Mouse (Mus musculus) cortical plate, adult 2 months (tissue): Measurements from ENCODE around the gene Xpo5. TPM values are rescaled to one million over a fixed set of nuclear protein-coding genes. Genes with fewer than 3 reads are reported as not detected.
A peak's percentile ranks its signal among the peaks of the same experiment; 100 is the strongest.

Experiments used
- H3K27ac ChIP-seq: fragments of 200-500 bp; 2 replicates; pipeline ENCODE4 v1.5.1; 2012; ENCODE audit warnings: low read length, control low read depth, inconsistent platforms; ENCODE audit not compliant: insufficient read depth
- H3K4me1 ChIP-seq: fragments of 200-500 bp; 2 replicates; pipeline ENCODE4 v1.6.1; 2011; ENCODE audit warnings: low read length; ENCODE audit not compliant: control insufficient read depth, insufficient read depth
- H3K4me3 ChIP-seq: fragments of 200-500 bp; 2 replicates; pipeline ENCODE4 v1.5.1; 2011; ENCODE audit warnings: mild to moderate bottlenecking, low read length, control low read depth; ENCODE audit not compliant: insufficient read depth
- CTCF ChIP-seq: fragments of 200-500 bp; IDR thresholded peaks from 2 replicates; pipeline ENCODE4 v1.5.1; 2011; ENCODE audit warnings: mild to moderate bottlenecking, control low read depth, low read length; ENCODE audit not compliant: insufficient read depth; ENCODE audit errors: extremely low read depth
- POLR2A ChIP-seq: fragments of 200-500 bp; IDR thresholded peaks from 2 replicates; pipeline ENCODE4 v1.6.1; 2011; ENCODE audit warnings: mild to moderate bottlenecking, low read length, control low read depth; ENCODE audit not compliant: insufficient read depth; ENCODE audit errors: extremely low read depth
- polyA plus RNA-seq: library from polyadenylated mRNA; depleted of rRNA; stranded (reverse); fragments of >200 nt; gene quantifications from 2 replicates; pipeline ENCODE4 v1.2.3, GENCODE M21; 2012

Xpo5 gene
- polyA plus RNA-seq, 1 experiment = 40.2 TPM

DNA sequence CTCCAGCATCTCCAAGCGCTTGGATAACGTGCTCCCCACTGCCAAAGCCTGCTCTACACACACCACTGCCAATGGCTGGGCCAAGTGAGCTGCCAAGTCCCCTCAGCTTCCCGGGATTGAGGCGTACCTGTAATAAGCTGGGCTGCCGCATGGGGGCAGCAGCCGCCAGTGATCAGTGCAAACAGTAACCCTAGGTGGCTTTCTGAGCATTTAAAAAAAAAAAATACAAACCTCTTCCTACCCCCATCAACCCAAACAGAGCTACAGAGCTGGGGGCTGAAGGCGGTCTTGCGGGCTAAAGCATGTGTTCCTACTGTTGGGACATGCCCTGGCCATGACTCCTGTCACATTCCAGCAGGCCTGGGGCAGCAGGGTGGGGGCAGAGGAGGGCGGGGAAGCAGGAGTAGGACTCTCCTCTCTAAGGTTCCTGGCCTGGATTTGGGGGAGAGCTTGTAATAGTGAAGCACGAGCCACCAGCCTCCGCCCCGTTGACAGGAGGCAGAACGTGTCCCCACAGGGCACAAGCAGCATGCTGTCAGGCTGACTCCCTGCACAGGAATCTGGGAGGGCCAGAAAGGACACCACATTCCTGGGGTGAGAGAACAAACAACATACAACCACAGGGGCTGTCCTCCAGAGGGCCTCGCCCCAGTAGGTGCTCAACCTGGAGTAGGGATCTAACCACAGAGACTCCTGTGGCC lies 63.5 kb downstream of the Xpo5 start:
- Histone ChIP-seq H3K4me1 (no peaks in the 10 kb centered on the region), H3K27ac (no peak overlapping the region), H3K4me3 (no peak overlapping the region)
- TF ChIP-seq POLR2A (no peak), CTCF (peak; percentile 88)

DNA sequence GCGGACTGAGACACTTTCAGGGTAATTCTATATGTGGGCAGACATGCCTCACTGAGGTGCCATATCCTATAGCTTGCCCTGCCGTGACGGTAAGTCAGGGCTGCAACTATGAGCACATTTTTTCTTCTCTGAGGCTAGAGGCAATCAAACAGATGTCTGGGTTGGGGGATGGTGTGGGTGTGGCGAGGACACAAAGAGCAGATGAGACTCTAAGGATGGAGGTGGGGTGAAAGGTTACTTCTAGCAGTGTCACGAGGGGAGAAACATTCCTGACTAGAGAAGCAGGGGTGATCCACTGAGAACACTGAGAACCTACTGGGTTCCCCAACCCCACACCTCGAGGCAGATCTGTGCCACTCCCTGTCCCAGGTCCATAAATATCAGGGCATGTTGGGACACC lies 64.4 kb downstream of the Xpo5 start:
- no peak overlapping the region for H3K4me3 ChIP-seq
- H3K4me1 ChIP-seq = no peaks in the 10 kb centered on the region
- no peak for TF ChIP-seq CTCF
- no peak for TF ChIP-seq POLR2A
- H3K27ac ChIP-seq = no peak overlapping the region

DNA sequence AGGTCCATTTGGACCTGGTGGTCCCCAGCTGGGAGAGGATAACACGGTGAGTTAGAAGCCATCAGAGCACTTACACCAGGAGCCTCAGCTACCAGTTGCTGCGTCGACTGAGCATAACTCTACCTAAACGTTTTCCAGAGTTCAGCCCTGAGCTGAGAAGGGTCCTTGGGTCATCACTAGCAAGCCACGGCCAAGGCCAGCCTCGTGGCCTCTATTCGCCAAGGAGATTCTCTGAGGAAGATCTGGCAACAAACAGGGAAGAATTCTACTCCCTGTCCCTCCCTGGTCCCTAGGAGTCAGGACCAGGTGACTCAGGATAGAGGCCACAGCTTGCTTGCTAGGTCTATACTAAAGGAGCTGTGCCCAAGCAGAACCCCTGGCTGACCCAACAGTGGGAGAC lies 64.9 kb downstream of the Xpo5 start:
- H3K4me1 ChIP-seq = no peaks in the 10 kb centered on the region
- H3K27ac ChIP-seq = no peak overlapping the region
- no peak overlapping the region for H3K4me3 ChIP-seq
- TF ChIP-seq POLR2A (no peak), CTCF (no peak)

DNA sequence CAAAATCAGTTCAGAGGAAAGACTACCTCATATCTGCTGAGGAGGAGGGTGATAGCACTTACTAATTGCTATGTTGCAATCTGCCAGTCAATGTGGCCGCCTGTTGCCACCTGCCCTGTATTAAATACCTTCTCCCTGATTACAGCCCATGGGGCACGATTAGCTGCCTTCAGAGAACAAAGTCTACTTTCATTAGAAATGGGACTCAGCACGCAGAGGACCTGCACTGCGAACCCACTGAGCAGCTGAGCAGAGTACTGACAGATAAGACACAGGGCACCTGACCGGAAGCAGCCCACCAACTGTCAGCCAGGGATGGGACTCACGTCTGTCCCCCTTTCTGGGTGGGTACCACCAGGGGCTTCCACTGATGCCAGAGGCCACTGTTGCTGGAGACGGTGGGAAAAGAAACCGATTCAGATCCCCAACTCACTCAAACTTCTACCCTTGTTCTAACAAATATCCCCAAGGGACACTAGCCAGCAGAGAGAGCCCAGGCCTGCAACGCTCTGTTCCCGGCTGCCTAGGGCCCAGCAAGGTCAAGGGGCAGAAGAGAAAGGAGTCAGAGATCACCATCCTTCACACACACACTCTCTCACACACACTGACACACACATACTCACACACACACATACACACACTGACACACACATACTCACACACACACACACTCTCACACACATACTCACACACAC lies 65.6 kb downstream of the Xpo5 start:
- Histone ChIP-seq H3K4me1 (peaks cover 1% of the 10 kb centered on the region; the same call in 1 of the 2 replicates), H3K27ac (no peak overlapping the region), H3K4me3 (no peak overlapping the region)
- TF ChIP-seq CTCF = no peak
- no peak for TF ChIP-seq POLR2A

DNA sequence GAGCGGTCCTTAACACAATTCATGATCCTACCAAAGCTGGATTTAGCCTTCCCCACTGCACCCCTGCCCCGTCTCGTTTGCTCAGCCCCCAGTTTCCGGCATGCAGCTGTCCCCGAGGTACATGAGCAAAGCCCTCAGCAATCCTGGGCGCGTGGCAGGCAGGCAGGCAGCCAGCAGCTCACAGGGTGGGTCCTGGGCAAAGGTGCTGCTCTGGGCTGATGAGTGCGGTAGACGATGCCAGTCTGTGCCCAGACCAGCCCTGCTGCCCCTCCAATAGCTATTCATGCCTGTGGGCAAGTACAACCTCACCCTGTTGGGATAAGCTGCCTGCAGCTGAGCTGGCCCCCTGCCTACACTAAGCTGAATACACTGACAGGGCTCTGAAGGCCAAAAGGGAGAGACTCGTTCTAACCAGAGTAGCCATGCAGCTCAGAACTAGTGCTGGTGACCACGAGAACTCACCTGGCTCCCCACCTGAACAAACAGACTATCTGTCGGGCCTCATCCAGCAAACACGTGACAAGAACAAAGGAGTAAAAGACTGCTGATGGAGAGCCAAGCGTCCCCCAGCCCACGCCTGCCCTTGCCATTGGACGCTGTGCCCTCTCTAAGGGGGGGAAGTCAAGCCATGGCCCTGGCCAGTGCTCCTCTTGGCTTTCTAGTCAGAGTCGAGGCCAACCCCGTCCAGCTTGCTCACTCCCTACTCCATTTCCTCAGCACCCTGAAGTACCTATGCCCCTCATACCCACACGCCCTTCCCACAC lies 67.4 kb downstream of the Xpo5 start:
- H3K27ac ChIP-seq = peak overlapping the region; percentile 30; the same call in 1 of the 2 replicates
- TF ChIP-seq CTCF (no peak), POLR2A (no peak)
- peaks cover 7% of the 10 kb centered on the region; the same call in 1 of the 2 replicates for H3K4me1 ChIP-seq
- no peak overlapping the region for H3K4me3 ChIP-seq

DNA sequence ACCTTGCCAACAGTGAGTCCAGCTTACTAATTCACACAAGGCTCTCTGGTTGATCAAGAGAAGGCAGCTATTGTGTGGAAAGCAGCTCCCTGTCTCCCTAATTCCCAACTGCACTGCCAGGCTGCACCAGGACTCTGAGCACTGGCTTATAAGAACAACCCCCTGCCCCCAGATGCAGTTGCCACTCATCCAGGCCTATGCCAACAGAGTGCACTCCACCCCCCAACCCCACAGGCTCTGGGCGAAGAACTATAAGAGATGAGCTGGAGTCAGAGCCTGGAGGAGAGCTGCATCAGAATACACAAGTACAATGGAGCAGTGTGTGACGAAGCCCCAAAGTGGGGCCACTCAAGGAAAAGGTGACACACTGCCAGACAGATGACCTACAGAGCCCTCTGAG lies 69.5 kb downstream of the Xpo5 start:
- Histone ChIP-seq H3K4me1 (peaks cover 7% of the 10 kb centered on the region; the same call in 1 of the 2 replicates), H3K27ac (0 out of 2 replicates have a peak overlapping the region, but pooled peaks have one; percentile 18), H3K4me3 (no peak overlapping the region)
- TF ChIP-seq POLR2A (0 out of 2 replicates have a peak, but pooled peaks have one; percentile 3), CTCF (no peak)

DNA sequence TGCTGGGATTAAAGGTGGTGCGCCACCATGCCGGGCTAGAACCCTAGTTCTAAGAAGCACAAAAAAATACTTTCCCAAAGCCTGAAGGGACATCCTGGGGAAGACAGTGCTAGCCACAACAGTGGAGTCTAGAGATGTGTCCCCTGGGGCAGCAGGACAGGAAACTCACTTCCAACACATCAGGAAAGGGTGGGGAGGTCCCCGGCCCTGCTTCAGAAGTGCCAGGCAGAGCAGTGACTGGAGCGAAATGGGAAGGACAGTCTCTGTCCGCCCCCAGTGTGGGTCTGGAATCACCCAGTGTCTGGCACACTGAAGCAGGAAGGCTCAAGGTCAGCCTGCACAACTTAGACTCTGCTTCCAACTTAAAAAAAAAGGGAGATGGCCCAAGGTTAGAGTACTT lies 70.1 kb downstream of the Xpo5 start:
- TF ChIP-seq CTCF = no peak
- no peak for TF ChIP-seq POLR2A
- 0 out of 2 replicates have a peak overlapping the region, but pooled peaks have one; percentile 49 for H3K27ac ChIP-seq

DNA sequence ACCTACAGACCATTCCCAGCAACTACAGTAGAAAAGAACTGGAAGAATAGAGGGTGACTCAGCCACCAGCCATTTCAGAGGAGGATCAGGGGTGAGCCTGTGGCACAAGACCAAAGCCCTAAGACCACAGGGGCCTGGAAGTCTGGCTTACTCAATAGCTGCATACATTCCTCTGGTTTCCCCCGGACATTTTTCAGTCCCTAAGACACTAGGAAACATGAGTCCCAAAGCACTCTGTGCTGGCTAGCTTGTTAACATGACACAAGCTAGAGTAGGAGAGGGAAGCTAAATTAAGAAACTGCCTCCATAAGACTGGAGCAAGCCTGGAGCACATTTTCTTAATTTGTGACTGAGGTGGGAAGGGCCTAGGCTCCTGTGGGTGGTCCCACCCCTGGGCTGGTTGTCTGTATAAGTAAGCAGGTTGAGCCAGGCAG lies 71.2 kb downstream of the Xpo5 start:
- H3K27ac ChIP-seq = 0 out of 2 replicates have a peak overlapping the region, but pooled peaks have one; percentile 49
- TF ChIP-seq CTCF (no peak), POLR2A (no peak)
- peaks cover 8% of the 10 kb centered on the region; the same call in 1 of the 2 replicates for H3K4me1 ChIP-seq
- H3K4me3 ChIP-seq = no peak overlapping the region

More for the DNA sequence above, 70.1 kb downstream of the Xpo5 start:
- Histone ChIP-seq H3K4me3 (no peak overlapping the region), H3K4me1 (peaks cover 7% of the 10 kb centered on the region; the same call in 1 of the 2 replicates)

DNA sequence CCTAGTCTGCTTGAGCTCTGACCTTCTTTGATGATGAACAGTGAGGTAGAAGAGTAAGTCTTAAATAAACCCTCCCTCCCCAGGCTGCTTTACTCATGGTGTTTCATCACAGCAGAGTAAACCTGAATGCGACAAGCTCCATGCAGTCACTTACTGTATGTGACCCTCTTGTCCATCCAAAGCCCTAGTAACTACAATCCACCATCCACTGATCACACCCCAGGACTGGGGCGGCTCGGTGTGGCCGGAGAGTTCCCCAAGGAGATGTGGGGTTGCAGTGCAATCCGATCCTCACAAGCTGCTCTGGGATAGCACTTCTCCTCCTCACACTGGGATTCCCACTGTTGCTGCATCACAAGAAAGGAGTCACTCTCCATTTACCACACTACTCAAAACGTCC lies 71.9 kb downstream of the Xpo5 start:
- Histone ChIP-seq H3K4me1 (peaks cover 8% of the 10 kb centered on the region; the same call in 1 of the 2 replicates), H3K4me3 (no peak overlapping the region), H3K27ac (0 out of 2 replicates have a peak overlapping the region, but pooled peaks have one; percentile 8)
- TF ChIP-seq POLR2A = no peak
- TF ChIP-seq CTCF = no peak
